In genomic region chr10:123030589-123030988, GRCm38 (mm10) we compare ENCODE assay signal across 6 mouse cellular contexts.
"Had no signal": no experiment of that assay in that cellular context is flagged by ENCODE, and none has a peak within 500 bp of the region (broad histone marks: within the 10 kb centered on the region; RNA-seq: fewer than 3 reads in every experiment).

No protein-coding gene starts in this region.

- DNase-seq: kidney, adult 18-20 months; kidney, postnatal 10 days; kidney, postnatal 4 days; lung, adult 18-20 months; retina, postnatal 1 day; thymus, postnatal 4 days had no signal
